Mouse (Mus musculus): ENCODE measurements around the gene Actr2. TPM values are rescaled to one million over a fixed set of nuclear protein-coding genes. Genes with fewer than 3 reads are reported as not detected.

Gene Actr2
- total and polyA plus RNA-seq, 2 experiments from 2014 or later = 43.3 to 171 TPM

DNA sequence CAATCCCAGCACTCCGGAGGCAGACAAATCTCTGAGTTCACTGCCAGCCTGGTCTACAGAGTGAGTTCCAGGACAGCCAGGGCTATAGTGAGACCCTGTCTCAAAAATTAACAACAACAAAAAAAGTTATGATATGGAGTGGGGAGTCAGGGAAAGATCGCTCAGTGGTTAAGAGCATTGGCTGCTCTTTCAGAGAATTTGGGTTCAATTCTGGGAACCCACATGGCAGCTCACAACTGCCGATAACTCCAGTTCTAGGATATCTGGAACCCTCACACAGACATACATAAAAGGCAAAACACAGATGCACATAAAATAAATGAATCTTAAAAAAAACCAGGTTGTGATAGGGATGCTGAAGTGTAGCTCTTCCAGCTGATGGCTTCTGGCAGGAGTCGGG lies 83.7 kb downstream of the Actr2 start:
- TF ChIP-seq CTCF (IDR thresholded peaks at IDR 0.05; ENCODE audit: low read depth) = no peak
- ATAC-seq (no peak), DNase-seq (ENCODE audit: low spot score) (no peak)
- no peak overlapping the region for H3K27ac ChIP-seq
- no peaks in the 10 kb centered on the region for H3K4me1 ChIP-seq (ENCODE audit: insufficient read depth, low read length)
- H3K4me3 ChIP-seq (ENCODE audit: low read length) = no peak overlapping the region
- no peaks in the 10 kb centered on the region for H3K27me3 ChIP-seq (ENCODE audit: insufficient read depth, low read length)
- 92% methylated on average over 4 of the region's 4 CpGs for WGBS
- no peaks in the 10 kb centered on the region for H3K36me3 ChIP-seq (ENCODE audit: insufficient read depth, low read length)
- no peaks in the 10 kb centered on the region for H3K9me3 ChIP-seq (ENCODE audit: low read length)
- no peak overlapping the region for H3K9ac ChIP-seq (replicated peaks; ENCODE audit: low read length)
- no peak overlapping the region for H3K4me2 ChIP-seq (ENCODE audit: low read depth, low read length)

DNA sequence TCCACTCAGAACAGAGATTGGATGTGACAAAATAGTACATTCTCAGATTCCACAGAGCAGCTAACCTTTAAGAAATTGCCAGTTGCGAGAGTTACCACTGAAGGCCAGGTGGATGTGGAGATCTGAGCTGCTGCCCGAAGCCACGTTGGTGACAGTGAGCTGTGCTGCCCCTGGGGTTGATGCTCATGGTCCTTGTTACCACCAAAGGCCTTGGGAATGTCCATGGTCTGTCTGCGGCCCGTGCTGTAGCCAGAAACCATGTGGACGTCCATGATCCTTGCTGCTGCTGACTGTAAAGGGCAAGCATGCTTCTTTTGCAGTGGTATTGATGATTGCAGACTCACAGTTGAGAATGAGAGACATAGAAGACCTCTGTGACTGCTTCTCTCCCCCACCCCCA lies 84.3 kb downstream of the Actr2 start:
- no peak for DNase-seq (ENCODE audit: low spot score)
- no peaks in the 10 kb centered on the region for H3K4me1 ChIP-seq (ENCODE audit: insufficient read depth, low read length)
- H3K9me3 ChIP-seq (ENCODE audit: low read length) = no peaks in the 10 kb centered on the region
- no peak overlapping the region for H3K9ac ChIP-seq (replicated peaks; ENCODE audit: low read length)
- H3K4me2 ChIP-seq (ENCODE audit: low read depth, low read length) = no peak overlapping the region
- no peaks in the 10 kb centered on the region for H3K27me3 ChIP-seq (ENCODE audit: insufficient read depth, low read length)
- no peak overlapping the region for H3K27ac ChIP-seq
- 87% methylated on average over 6 of the region's 6 CpGs for WGBS
- no peaks in the 10 kb centered on the region for H3K36me3 ChIP-seq (ENCODE audit: insufficient read depth, low read length)
- H3K4me3 ChIP-seq (ENCODE audit: low read length) = no peak overlapping the region
- TF ChIP-seq CTCF (IDR thresholded peaks at IDR 0.05; ENCODE audit: low read depth) = no peak
- no peak for ATAC-seq

DNA sequence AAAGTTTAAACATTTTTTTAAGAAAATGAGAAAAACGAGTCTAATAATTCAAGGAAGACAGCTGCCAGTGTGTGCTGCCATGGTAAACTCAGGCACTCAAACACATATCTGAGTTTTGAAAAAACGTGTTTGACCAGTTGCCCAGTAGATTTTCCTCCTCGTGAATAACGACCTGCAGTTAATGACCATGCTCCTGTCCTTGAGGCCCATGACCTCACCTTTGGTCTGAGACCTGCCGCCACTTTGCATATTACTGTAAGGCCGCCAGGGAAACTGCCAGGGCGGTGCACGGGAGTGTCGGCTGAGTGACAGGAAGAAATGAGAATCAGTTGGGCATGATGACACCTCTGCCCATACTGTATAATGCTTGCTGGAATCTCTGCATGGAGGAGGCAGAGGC lies 85.0 kb downstream of the Actr2 start:
- TF ChIP-seq CTCF (IDR thresholded peaks at IDR 0.05; ENCODE audit: low read depth) = no peak

DNA sequence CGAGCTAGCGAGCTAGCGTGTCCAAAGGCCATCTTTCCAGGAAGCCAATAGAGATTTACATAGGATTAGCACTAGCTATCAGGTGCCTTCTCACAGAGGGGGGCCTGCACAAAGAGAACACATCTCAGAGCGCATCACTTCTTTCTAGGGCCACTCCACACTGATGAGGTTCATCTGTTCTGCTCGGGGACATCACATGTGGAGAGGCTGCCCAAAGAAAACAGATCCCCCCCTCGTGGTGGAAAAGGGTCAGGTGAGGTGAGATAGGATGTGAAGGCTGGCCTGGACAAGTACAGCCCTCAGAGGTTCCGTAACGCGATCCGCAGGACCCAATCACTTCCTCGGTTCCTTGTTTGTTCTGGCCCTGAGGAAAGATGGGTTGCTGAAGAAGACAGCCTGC lies 86.8 kb downstream of the Actr2 start:
- no peaks in the 10 kb centered on the region for H3K27me3 ChIP-seq (ENCODE audit: insufficient read depth, low read length)
- H3K9ac ChIP-seq (replicated peaks; ENCODE audit: low read length) = no peak overlapping the region
- no peaks in the 10 kb centered on the region for H3K4me1 ChIP-seq (ENCODE audit: insufficient read depth, low read length)
- H3K4me3 ChIP-seq (ENCODE audit: low read length) = no peak overlapping the region
- ATAC-seq (no peak), DNase-seq (ENCODE audit: low spot score) (no peak)
- H3K4me2 ChIP-seq (ENCODE audit: low read depth, low read length) = no peak overlapping the region
- H3K27ac ChIP-seq = no peak overlapping the region
- TF ChIP-seq CTCF (IDR thresholded peaks at IDR 0.05; ENCODE audit: low read depth) = no peak
- H3K36me3 ChIP-seq (ENCODE audit: insufficient read depth, low read length) = peaks cover 10% of the 10 kb centered on the region
- 77% methylated on average over 11 of the region's 11 CpGs for WGBS
- H3K9me3 ChIP-seq (ENCODE audit: low read length) = peaks cover 3% of the 10 kb centered on the region; the same call in 1 of the 2 replicates

More for the DNA sequence above, 85.0 kb downstream of the Actr2 start:
- DNase-seq (ENCODE audit: low spot score) (no peak), ATAC-seq (no peak)
- Histone ChIP-seq H3K4me3 (ENCODE audit: low read length) (no peak overlapping the region), H3K9ac (replicated peaks; ENCODE audit: low read length) (no peak overlapping the region), H3K27me3 (ENCODE audit: insufficient read depth, low read length) (no peaks in the 10 kb centered on the region), H3K27ac (no peak overlapping the region), H3K4me1 (ENCODE audit: insufficient read depth, low read length) (no peaks in the 10 kb centered on the region), H3K4me2 (ENCODE audit: low read depth, low read length) (no peak overlapping the region), H3K9me3 (ENCODE audit: low read length) (no peaks in the 10 kb centered on the region), H3K36me3 (ENCODE audit: insufficient read depth, low read length) (no peaks in the 10 kb centered on the region)
- WGBS = 77% methylated on average over 9 of the region's 9 CpGs

DNA sequence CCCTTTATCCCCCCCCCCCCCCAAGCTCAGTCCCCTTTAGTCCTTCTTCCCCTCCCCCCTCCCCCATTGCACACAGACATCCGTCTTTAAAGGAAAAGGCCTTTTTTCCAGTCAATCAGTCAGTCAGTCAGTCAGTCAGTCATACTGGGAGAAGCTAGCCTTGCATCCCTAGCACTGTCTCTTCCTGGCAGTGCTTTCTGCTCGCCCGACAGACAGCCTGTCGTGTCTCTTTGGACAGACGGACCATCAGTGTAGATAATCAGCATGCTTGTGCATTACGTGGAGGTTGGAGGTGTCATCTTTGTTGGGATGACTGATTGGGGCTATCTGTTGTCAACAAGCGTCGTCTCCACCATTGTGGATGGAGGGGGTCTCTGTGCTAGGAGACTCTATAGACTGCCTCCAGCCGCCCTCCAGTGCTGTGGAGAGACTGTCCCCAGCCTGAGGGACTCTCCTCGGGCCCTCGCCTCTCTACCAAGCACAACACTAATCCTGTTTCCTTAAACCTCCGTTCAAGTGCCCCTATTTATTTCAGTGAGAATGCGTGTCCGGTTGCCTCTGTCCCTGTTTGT lies 89.7 kb downstream of the Actr2 start:
- Histone ChIP-seq H3K27me3 (ENCODE audit: insufficient read depth, low read length) (no peaks in the 10 kb centered on the region), H3K9me3 (ENCODE audit: low read length) (peaks cover 16% of the 10 kb centered on the region), H3K9ac (replicated peaks; ENCODE audit: low read length) (no peak overlapping the region), H3K27ac (no peak overlapping the region), H3K36me3 (ENCODE audit: insufficient read depth, low read length) (peaks cover 39% of the 10 kb centered on the region), H3K4me2 (ENCODE audit: low read depth, low read length) (no peak overlapping the region), H3K4me1 (ENCODE audit: insufficient read depth, low read length) (no peaks in the 10 kb centered on the region), H3K4me3 (ENCODE audit: low read length) (no peak overlapping the region)
- no peak for TF ChIP-seq CTCF (IDR thresholded peaks at IDR 0.05; ENCODE audit: low read depth)
- ATAC-seq = no peak
- 85% methylated on average over 14 of the region's 14 CpGs for WGBS
- DNase-seq (ENCODE audit: low spot score) = no peak

DNA sequence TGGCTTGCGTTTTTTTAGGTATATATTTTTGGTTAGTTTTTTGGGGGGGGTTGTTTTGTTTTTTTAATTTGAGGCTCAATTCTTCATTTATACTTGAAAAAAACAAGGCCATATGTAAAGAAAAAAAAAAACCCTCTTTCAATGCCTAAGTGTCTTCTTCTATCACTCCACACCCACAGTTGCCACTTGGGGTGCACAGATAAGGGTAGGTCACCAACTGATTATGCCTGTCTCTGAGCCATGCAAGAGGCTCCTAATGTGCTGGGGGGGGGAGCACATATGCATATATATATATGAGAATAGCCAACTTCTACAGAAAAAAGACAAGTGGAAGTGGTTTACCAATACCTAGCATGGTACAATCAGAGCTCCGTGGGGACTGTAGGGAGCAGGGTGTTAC lies 90.3 kb downstream of the Actr2 start:
- no peaks in the 10 kb centered on the region for H3K4me1 ChIP-seq (ENCODE audit: insufficient read depth, low read length)
- no peak overlapping the region for H3K9ac ChIP-seq (replicated peaks; ENCODE audit: low read length)
- WGBS = 94% methylated on average over 2 of the region's 2 CpGs
- H3K4me3 ChIP-seq (ENCODE audit: low read length) = no peak overlapping the region
- DNase-seq (ENCODE audit: low spot score) = no peak
- peaks cover 42% of the 10 kb centered on the region for H3K36me3 ChIP-seq (ENCODE audit: insufficient read depth, low read length)
- H3K27me3 ChIP-seq (ENCODE audit: insufficient read depth, low read length) = no peaks in the 10 kb centered on the region
- H3K27ac ChIP-seq = no peak overlapping the region
- no peak for TF ChIP-seq CTCF (IDR thresholded peaks at IDR 0.05; ENCODE audit: low read depth)
- H3K4me2 ChIP-seq (ENCODE audit: low read depth, low read length) = no peak overlapping the region
- H3K9me3 ChIP-seq (ENCODE audit: low read length) = peaks cover 16% of the 10 kb centered on the region
- no peak for ATAC-seq

DNA sequence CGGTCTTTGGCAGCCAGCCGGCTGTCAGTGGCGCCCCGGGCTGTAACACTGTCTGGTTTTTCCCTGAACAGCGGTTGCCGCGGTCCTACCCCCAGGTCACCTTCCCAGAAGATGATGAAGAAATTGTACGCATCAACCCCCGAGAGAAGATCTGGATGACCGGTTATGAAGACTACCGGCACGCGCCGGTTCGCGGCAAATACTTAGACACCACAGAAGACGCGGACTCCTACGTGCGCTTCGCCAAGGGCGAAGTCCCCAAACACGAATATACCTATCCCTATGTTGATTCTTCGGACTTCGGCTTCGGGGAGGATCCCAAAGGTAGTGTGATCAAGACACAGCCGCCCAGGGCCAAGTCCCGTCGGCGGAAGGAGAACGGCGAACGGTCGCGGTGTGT lies 92.0 kb downstream of the Actr2 start:
- no peak for ATAC-seq

More for the DNA sequence above, 92.0 kb downstream of the Actr2 start:
- DNase-seq (ENCODE audit: low spot score) = peak; percentile 24
- no peaks in the 10 kb centered on the region for H3K27me3 ChIP-seq (ENCODE audit: insufficient read depth, low read length)
- no peaks in the 10 kb centered on the region for H3K4me1 ChIP-seq (ENCODE audit: insufficient read depth, low read length)
- TF ChIP-seq CTCF (IDR thresholded peaks at IDR 0.05; ENCODE audit: low read depth) = no peak
- over 99% methylated on average over 35 of the region's 35 CpGs for WGBS
- no peak overlapping the region for H3K9ac ChIP-seq (replicated peaks; ENCODE audit: low read length)
- H3K27ac ChIP-seq = no peak overlapping the region
- no peak overlapping the region for H3K4me3 ChIP-seq (ENCODE audit: low read length)
- H3K36me3 ChIP-seq (ENCODE audit: insufficient read depth, low read length) = peaks cover 49% of the 10 kb centered on the region
- H3K9me3 ChIP-seq (ENCODE audit: low read length) = peaks cover 16% of the 10 kb centered on the region
- H3K4me2 ChIP-seq (ENCODE audit: low read depth, low read length) = no peak overlapping the region
